Mouse (Mus musculus) lung, embryonic 16.5 days (tissue): ENCODE measurements around the gene Tacr3. TPM values are rescaled to one million over a fixed set of nuclear protein-coding genes. Genes with fewer than 3 reads are reported as not detected.

Experiments
- ATAC-seq: fragments of 200-750 bp; cut with Nextera tagmentation; 2 replicates; pipeline ENCODE4 v1.8.0; 2017; ENCODE audit warnings: low read depth, mild to moderate bottlenecking, moderate library complexity
- H3K27ac ChIP-seq: fragments of 300-500 bp; sonication (generic); 2 replicates; pipeline ENCODE4 v1.5.1; 2014; ENCODE audit warnings: mild to moderate bottlenecking, control low read depth, low read length
- H3K27me3 ChIP-seq: fragments of 300-500 bp; sonication (generic); 2 replicates; pipeline ENCODE4 v1.6.1; 2014; ENCODE audit warnings: low read depth, low read length, mixed read lengths; ENCODE audit not compliant: control insufficient read depth, insufficient read depth
- H3K36me3 ChIP-seq: fragments of 300-500 bp; sonication (generic); 2 replicates; pipeline ENCODE4 v1.6.1; 2014; ENCODE audit warnings: low read length; ENCODE audit not compliant: control insufficient read depth, insufficient read depth
- H3K4me1 ChIP-seq: fragments of 300-500 bp; sonication (generic); replicated peaks from 2 replicates; pipeline ENCODE4 v1.6.1; 2014; ENCODE audit warnings: low read length, mixed read lengths; ENCODE audit not compliant: control insufficient read depth, insufficient read depth
- H3K4me2 ChIP-seq: fragments of 300-500 bp; sonication (generic); 2 replicates; pipeline ENCODE4 v1.6.1; 2014; ENCODE audit warnings: low read depth, low read length, control low read depth
- H3K4me3 ChIP-seq: fragments of 300-500 bp; sonication (generic); 2 replicates; pipeline ENCODE4 v1.5.1; 2014; ENCODE audit warnings: mild to moderate bottlenecking, low read length, control low read depth
- H3K9ac ChIP-seq: fragments of 300-500 bp; sonication (generic); 2 replicates; pipeline ENCODE4 v1.6.1; 2014; ENCODE audit warnings: low read length, control low read depth
- H3K9me3 ChIP-seq: fragments of 300-500 bp; sonication (generic); 2 replicates; pipeline ENCODE4 v1.6.1; 2016; ENCODE audit warnings: low read length; ENCODE audit not compliant: control insufficient read depth
- whole genome bisulfite sequencing: fragments of 180-500 bp; shearing (Covaris S2); extraction: QIAGEN DNeasy Blood & Tissue Kit; methylation state at CpG from one replicate; pipeline ENCODE4 v1.1.7; 2014; 5-methylcytosine and 5-hydroxymethylcytosine counted together
- polyA plus RNA-seq: library from polyadenylated mRNA; unstranded; fragments of >200 nt; fragmentation: Nextera tagmentation; extraction: Ambion mirVana; gene quantifications from 2 replicates; pipeline ENCODE4 v1.2.1, GENCODE M21; 2015

The Tacr3 gene
- polyA plus RNA-seq: not detected in 2 replicates

GRCm38 (mm10) chr3:134828875-134829530 is at the start of gene Tacr3:
Gene Tacr3 (plus strand): TSS chr3:134829007.
- Histone ChIP-seq H3K4me2 (peak within 1 kb of the TSS; percentile 64), H3K4me3 (peak within 1 kb of the TSS; percentile 37), H3K36me3 (no peaks in the 10 kb centered on the region), H3K9me3 (no peaks in the 10 kb centered on the region), H3K27ac (no peak within 1 kb of the TSS), H3K9ac (0 out of 2 replicates have a peak within 1 kb of the TSS, but pooled peaks have one; percentile 4), H3K27me3 (peaks cover 6% of the 10 kb centered on the region; the same call in 1 of the 2 replicates), H3K4me1 (peaks cover 4% of the 10 kb centered on the region; the same call in 1 of the 2 replicates)
- ATAC-seq: 0 out of 2 replicates have a peak, but pooled peaks have one; percentile 12
- under 1% methylated on average over 35 of the region's 36 CpGs for WGBS

GRCm38 (mm10) chr3:134828492-134828874 is 324 bp upstream of the Tacr3 start:
- Histone ChIP-seq H3K27ac (no peak overlapping the region), H3K9ac (no peak overlapping the region), H3K4me2 (peak overlapping the region; percentile 64), H3K4me1 (peaks cover 4% of the 10 kb centered on the region; the same call in 1 of the 2 replicates), H3K36me3 (no peaks in the 10 kb centered on the region), H3K4me3 (no peak overlapping the region; the same call in 1 of the 2 replicates), H3K9me3 (no peaks in the 10 kb centered on the region), H3K27me3 (peaks cover 6% of the 10 kb centered on the region; the same call in 1 of the 2 replicates)
- 40% methylated on average over 6 of the region's 6 CpGs for WGBS
- no peak for ATAC-seq

- peaks cover 6% of the 10 kb centered on the region; the same call in 1 of the 2 replicates for H3K27me3 ChIP-seq
- H3K9ac ChIP-seq: no peak overlapping the region
- peaks cover 4% of the 10 kb centered on the region; the same call in 1 of the 2 replicates for H3K4me1 ChIP-seq
- peak overlapping the region; percentile 37 for H3K4me3 ChIP-seq
- no peak for ATAC-seq
- H3K36me3 ChIP-seq: no peaks in the 10 kb centered on the region
- H3K4me2 ChIP-seq: peak overlapping the region; percentile 64
- WGBS: 7% methylated on average over 13 of the region's 13 CpGs
- no peaks in the 10 kb centered on the region for H3K9me3 ChIP-seq
- H3K27ac ChIP-seq: no peak overlapping the region
Measured at GRCm38 (mm10) chr3:134829531-134829921, 719 bp downstream of the Tacr3 start.

GRCm38 (mm10) chr3:134851342-134851741 is 22.5 kb downstream of the Tacr3 start:
- H3K4me3 ChIP-seq: no peak overlapping the region
- H3K36me3 ChIP-seq: no peaks in the 10 kb centered on the region
- H3K9ac ChIP-seq: no peak overlapping the region
- no peaks in the 10 kb centered on the region for H3K4me1 ChIP-seq
- H3K4me2 ChIP-seq: no peak overlapping the region
- no peak for ATAC-seq
- H3K27ac ChIP-seq: no peak overlapping the region
- no peaks in the 10 kb centered on the region for H3K27me3 ChIP-seq
- no peaks in the 10 kb centered on the region for H3K9me3 ChIP-seq
- WGBS: 49% methylated on average over 4 of the region's 4 CpGs

- 77% methylated on average over 1 of the region's 1 CpGs for WGBS
- Histone ChIP-seq H3K4me1 (no peaks in the 10 kb centered on the region), H3K9ac (no peak overlapping the region), H3K4me2 (no peak overlapping the region), H3K9me3 (no peaks in the 10 kb centered on the region), H3K36me3 (no peaks in the 10 kb centered on the region), H3K4me3 (no peak overlapping the region), H3K27ac (no peak overlapping the region), H3K27me3 (no peaks in the 10 kb centered on the region)
- ATAC-seq: no peak
Measured at GRCm38 (mm10) chr3:134877701-134878100, 48.9 kb downstream of the Tacr3 start.

GRCm38 (mm10) chr3:134895831-134896230 is 67.0 kb downstream of the Tacr3 start:
- H3K4me2 ChIP-seq: no peak overlapping the region
- H3K4me3 ChIP-seq: no peak overlapping the region
- no peaks in the 10 kb centered on the region for H3K4me1 ChIP-seq
- no peaks in the 10 kb centered on the region for H3K36me3 ChIP-seq
- H3K27me3 ChIP-seq: no peaks in the 10 kb centered on the region
- no peak for ATAC-seq
- H3K9me3 ChIP-seq: no peaks in the 10 kb centered on the region
- 62% methylated on average over 2 of the region's 2 CpGs for WGBS
- no peak overlapping the region for H3K9ac ChIP-seq
- H3K27ac ChIP-seq: no peak overlapping the region

GRCm38 (mm10) chr3:134908890-134909289 is 80.1 kb downstream of the Tacr3 start:
- H3K9me3 ChIP-seq: no peaks in the 10 kb centered on the region
- 63% methylated on average over 3 of the region's 3 CpGs for WGBS
- H3K4me1 ChIP-seq: no peaks in the 10 kb centered on the region
- ATAC-seq: no peak
- no peak overlapping the region for H3K27ac ChIP-seq
- H3K4me3 ChIP-seq: no peak overlapping the region
- no peak overlapping the region for H3K4me2 ChIP-seq
- no peaks in the 10 kb centered on the region for H3K36me3 ChIP-seq
- H3K9ac ChIP-seq: no peak overlapping the region
- no peaks in the 10 kb centered on the region for H3K27me3 ChIP-seq

GRCm38 (mm10) chr3:134934703-134935102 is 105.9 kb downstream of the Tacr3 start:
- Histone ChIP-seq H3K9me3 (no peaks in the 10 kb centered on the region), H3K4me2 (no peak overlapping the region), H3K4me1 (no peaks in the 10 kb centered on the region), H3K27me3 (no peaks in the 10 kb centered on the region), H3K36me3 (no peaks in the 10 kb centered on the region), H3K4me3 (no peak overlapping the region), H3K27ac (no peak overlapping the region), H3K9ac (no peak overlapping the region)
- ATAC-seq: no peak
- WGBS: 72% methylated on average over 1 of the region's 1 CpGs

GRCm38 (mm10) chr3:134935461-134935860 is 106.7 kb downstream of the Tacr3 start:
- Histone ChIP-seq H3K9me3 (no peaks in the 10 kb centered on the region), H3K4me3 (no peak overlapping the region), H3K27ac (no peak overlapping the region), H3K36me3 (no peaks in the 10 kb centered on the region), H3K27me3 (no peaks in the 10 kb centered on the region), H3K9ac (no peak overlapping the region), H3K4me2 (no peak overlapping the region), H3K4me1 (no peaks in the 10 kb centered on the region)
- WGBS: 83% methylated on average over 4 of the region's 4 CpGs
- no peak for ATAC-seq
